Mouse (Mus musculus): ENCODE measurements around the gene Idh1. TPM values are rescaled to one million over a fixed set of nuclear protein-coding genes. Genes with fewer than 3 reads are reported as not detected.
"Not testable (repeated sequence)": the region's sequence is repeated elsewhere in the genome, so short reads cannot be mapped to it uniquely, and the experiment has no call there.

Idh1 gene
- polyA plus RNA-seq (2016; fragmentation: Nextera tagmentation; extraction: Ambion mirVana), result 147 and 173 TPM in 2 replicates

- no peaks in the 10 kb centered on the region for H3K27me3 ChIP-seq (ENCODE audit: low read depth, poor library complexity, severe bottlenecking)
- no peaks in the 10 kb centered on the region for H3K36me3 ChIP-seq
- H3K9me3 ChIP-seq (replicated peaks), result no peaks in the 10 kb centered on the region
- peak; percentile 94 for DNase-seq (ENCODE audit: low spot score)
- H3K4me3 ChIP-seq, result peak within 1 kb of the TSS; percentile 97
- H3K4me1 ChIP-seq, result peaks cover 17% of the 10 kb centered on the region
- H3K27ac ChIP-seq, result peak within 1 kb of the TSS; percentile 90
- under 1% methylated on average over 70 of the region's 71 CpGs for WGBS
Observed at GRCm38 (mm10) chr1:65186287-65187073, at the start of gene Idh1, which contains the start of gene Pikfyve. Gene Idh1, minus strand, starts transcription at chr1:65186500. Gene Pikfyve, plus strand, starts transcription at chr1:65186683.

- peaks cover 32% of the 10 kb centered on the region for H3K36me3 ChIP-seq
- 86% methylated on average over 1 of the region's 1 CpGs for WGBS
- H3K27me3 ChIP-seq (ENCODE audit: low read depth, poor library complexity, severe bottlenecking), result no peaks in the 10 kb centered on the region
Observed at GRCm38 (mm10) chr1:65230566-65230965, 44.3 kb upstream of the Idh1 start.

DNA sequence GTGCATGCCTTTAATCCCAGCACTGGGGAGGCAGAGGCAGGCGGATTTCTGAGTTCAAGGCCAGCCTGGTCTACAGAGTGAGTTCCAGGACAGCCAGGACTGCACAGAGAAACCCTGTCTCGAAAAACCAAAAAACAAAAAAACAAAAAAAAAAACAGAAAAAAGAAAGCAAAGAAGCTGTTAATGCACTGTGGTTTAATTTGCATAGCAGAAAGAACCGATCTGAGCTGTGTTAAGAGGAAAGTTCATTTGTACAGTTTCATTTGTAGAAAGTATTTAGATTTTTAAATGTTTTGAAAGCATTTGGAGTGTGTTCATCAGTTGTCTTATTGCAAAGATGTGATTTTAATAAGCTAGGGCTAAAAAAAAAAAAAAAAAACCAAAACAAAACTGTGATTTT lies 43.5 kb upstream of the Idh1 start:
- H3K4me1 ChIP-seq; DNase-seq (ENCODE audit: low spot score); H3K27me3 ChIP-seq (ENCODE audit: low read depth, poor library complexity, severe bottlenecking); H3K4me3 ChIP-seq; H3K27ac ChIP-seq; H3K9me3 ChIP-seq (replicated peaks): not testable (repeated sequence)
- 95% methylated on average over 3 of the region's 3 CpGs for WGBS
- H3K36me3 ChIP-seq, result peaks cover 24% of the 10 kb centered on the region

More at GRCm38 (mm10) chr1:65230566-65230965, 44.3 kb upstream of the Idh1 start:
- no peak for DNase-seq (ENCODE audit: low spot score)
- Histone ChIP-seq H3K4me3 (no peak overlapping the region), H3K27ac (no peak overlapping the region), H3K9me3 (replicated peaks) (no peaks in the 10 kb centered on the region), H3K4me1 (no peaks in the 10 kb centered on the region)

DNA sequence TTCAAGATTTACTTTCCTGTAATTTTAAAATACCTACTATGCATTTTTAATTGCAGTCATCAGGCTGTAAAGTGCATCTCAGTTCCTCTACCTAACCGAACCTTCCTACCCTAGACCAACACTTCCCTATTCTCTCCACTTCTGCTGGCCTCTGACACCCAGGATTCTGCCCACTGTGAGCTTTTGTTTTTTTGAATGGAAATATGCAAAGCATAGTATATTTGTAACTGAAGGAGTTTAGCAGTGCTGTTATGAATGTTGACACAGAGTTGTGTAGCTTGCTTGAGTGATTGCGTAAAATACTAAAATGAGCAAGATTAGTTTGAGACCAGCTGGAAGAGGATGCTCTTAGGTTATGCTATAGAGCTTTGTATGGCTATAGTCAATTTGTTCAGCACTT lies 41.4 kb upstream of the Idh1 start:
- Histone ChIP-seq H3K9me3 (replicated peaks) (no peaks in the 10 kb centered on the region), H3K27ac (no peak overlapping the region), H3K4me3 (no peak overlapping the region), H3K36me3 (peaks cover 32% of the 10 kb centered on the region), H3K4me1 (no peaks in the 10 kb centered on the region), H3K27me3 (ENCODE audit: low read depth, poor library complexity, severe bottlenecking) (no peaks in the 10 kb centered on the region)
- WGBS, result 94% methylated on average over 2 of the region's 2 CpGs
- no peak for DNase-seq (ENCODE audit: low spot score)

DNA sequence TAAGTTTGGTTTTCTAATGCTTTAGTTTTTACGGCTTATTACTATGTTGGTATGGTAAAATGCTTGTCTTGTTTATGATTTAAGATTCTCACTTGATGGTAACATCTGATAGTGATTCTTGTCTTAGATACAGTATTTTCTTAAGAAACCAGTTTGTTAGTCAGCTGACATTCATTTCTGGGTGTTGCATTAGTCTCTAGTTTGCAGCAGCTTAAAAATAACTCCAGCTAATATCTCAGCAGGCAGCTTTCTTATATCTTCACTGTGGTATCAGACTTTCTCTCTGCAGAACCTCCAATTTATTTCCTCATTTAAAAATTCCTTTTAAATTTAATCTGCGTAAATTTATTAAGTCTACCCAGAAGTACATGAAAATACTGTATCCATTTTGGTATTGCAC lies 37.4 kb upstream of the Idh1 start:
- Histone ChIP-seq H3K4me3 (no peak overlapping the region), H3K27me3 (ENCODE audit: low read depth, poor library complexity, severe bottlenecking) (no peaks in the 10 kb centered on the region), H3K9me3 (replicated peaks) (no peaks in the 10 kb centered on the region), H3K4me1 (no peaks in the 10 kb centered on the region), H3K36me3 (peaks cover 59% of the 10 kb centered on the region), H3K27ac (no peak overlapping the region)
- 96% methylated on average over 2 of the region's 2 CpGs for WGBS
- no peak for DNase-seq (ENCODE audit: low spot score)

DNA sequence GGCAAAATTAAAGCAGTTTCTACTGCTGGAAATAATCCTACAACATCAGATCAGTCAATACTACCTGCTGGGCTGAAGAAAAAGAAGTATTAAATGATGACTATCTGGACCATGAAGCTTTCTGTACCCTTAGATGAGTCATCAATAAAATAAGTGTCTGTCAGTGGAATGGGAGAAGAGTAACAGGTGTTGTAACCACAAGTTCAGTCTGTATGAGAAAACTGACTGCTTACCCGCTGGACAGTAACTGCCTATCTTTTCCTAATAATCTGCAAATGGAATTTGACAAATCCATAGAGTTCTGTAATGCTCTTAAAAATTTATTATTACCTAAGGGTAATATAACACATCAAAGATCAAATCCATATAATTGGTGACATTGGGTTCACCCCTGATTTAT lies 31.7 kb upstream of the Idh1 start:
- H3K36me3 ChIP-seq, result peaks cover 35% of the 10 kb centered on the region
- H3K27me3 ChIP-seq (ENCODE audit: low read depth, poor library complexity, severe bottlenecking), result no peaks in the 10 kb centered on the region
- no peaks in the 10 kb centered on the region for H3K9me3 ChIP-seq (replicated peaks)
- 89% methylated on average over 1 of the region's 1 CpGs for WGBS
- no peak for DNase-seq (ENCODE audit: low spot score)
- H3K4me1 ChIP-seq, result no peaks in the 10 kb centered on the region
- no peak overlapping the region for H3K27ac ChIP-seq
- H3K4me3 ChIP-seq, result no peak overlapping the region

- Histone ChIP-seq H3K4me1 (no peaks in the 10 kb centered on the region), H3K27me3 (ENCODE audit: low read depth, poor library complexity, severe bottlenecking) (no peaks in the 10 kb centered on the region), H3K4me3 (no peak overlapping the region), H3K9me3 (replicated peaks) (no peaks in the 10 kb centered on the region), H3K36me3 (peaks cover 32% of the 10 kb centered on the region), H3K27ac (no peak overlapping the region)
- DNase-seq (ENCODE audit: low spot score), result no peak
- WGBS, result 88% methylated on average over 2 of the region's 2 CpGs
Observed at GRCm38 (mm10) chr1:65217567-65217966, 31.3 kb upstream of the Idh1 start.

GRCm38 (mm10) chr1:65213214-65213613 lies 26.9 kb upstream of the Idh1 start:
- no peak for DNase-seq (ENCODE audit: low spot score)
- Histone ChIP-seq H3K27me3 (ENCODE audit: low read depth, poor library complexity, severe bottlenecking) (no peaks in the 10 kb centered on the region), H3K27ac (no peak overlapping the region), H3K4me3 (no peak overlapping the region), H3K9me3 (replicated peaks) (no peaks in the 10 kb centered on the region), H3K36me3 (peaks cover 41% of the 10 kb centered on the region), H3K4me1 (no peaks in the 10 kb centered on the region)
- 85% methylated on average over 2 of the region's 2 CpGs for WGBS

DNA sequence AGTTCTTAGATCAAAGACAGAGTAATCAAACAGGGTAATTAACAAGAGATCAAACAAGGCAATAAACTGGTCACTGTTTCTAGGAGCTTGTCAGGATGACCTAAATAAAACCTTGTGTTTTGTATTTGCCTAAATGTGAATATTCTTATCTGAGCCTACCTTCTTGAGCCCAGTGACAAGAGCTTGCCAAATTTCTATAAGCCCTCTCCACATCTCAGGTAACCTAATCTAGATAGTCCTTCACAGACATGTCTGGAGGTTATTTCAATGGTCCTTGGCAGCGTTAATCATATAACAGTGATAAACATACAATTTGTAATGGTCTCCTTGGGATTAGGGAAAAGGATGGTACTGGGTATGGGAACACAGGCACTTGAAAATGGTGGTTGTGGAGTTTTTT lies 18.0 kb upstream of the Idh1 start:
- Histone ChIP-seq H3K4me3 (no peak overlapping the region), H3K27ac (no peak overlapping the region), H3K36me3 (peaks cover 72% of the 10 kb centered on the region), H3K4me1 (no peaks in the 10 kb centered on the region), H3K9me3 (replicated peaks) (no peaks in the 10 kb centered on the region), H3K27me3 (ENCODE audit: low read depth, poor library complexity, severe bottlenecking) (no peaks in the 10 kb centered on the region)
- no peak for DNase-seq (ENCODE audit: low spot score)
- 89% methylated on average over 1 of the region's 1 CpGs for WGBS

DNA sequence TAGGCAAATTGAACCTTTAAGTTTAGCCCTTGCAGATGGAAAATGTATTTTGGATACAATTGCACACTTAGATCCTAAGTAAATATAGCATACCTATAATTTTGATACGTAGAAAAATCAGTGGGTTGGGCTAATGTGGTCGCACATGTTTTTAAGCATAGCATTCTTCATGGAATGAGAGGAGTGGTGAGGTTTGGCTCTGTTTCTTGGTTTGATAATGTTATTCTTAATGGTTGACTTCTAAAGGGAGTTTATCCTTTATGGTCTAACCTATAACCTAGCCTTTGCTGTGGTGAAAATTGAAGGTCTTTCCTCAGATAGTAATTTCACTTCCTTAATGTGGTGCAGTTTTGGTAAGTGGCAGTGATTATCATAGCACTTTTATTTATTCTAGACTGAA lies 12.6 kb upstream of the Idh1 start:
- WGBS, result 93% methylated on average over 2 of the region's 2 CpGs
- no peak overlapping the region for H3K4me3 ChIP-seq
- no peaks in the 10 kb centered on the region for H3K4me1 ChIP-seq
- peaks cover 55% of the 10 kb centered on the region for H3K36me3 ChIP-seq
- H3K9me3 ChIP-seq (replicated peaks), result no peaks in the 10 kb centered on the region
- DNase-seq (ENCODE audit: low spot score), result no peak
- no peak overlapping the region for H3K27ac ChIP-seq
- H3K27me3 ChIP-seq (ENCODE audit: low read depth, poor library complexity, severe bottlenecking), result no peaks in the 10 kb centered on the region

- Histone ChIP-seq H3K4me3 (no peak overlapping the region), H3K27ac (no peak overlapping the region), H3K4me1 (no peaks in the 10 kb centered on the region), H3K9me3 (replicated peaks) (no peaks in the 10 kb centered on the region), H3K36me3 (peaks cover 55% of the 10 kb centered on the region), H3K27me3 (ENCODE audit: low read depth, poor library complexity, severe bottlenecking) (no peaks in the 10 kb centered on the region)
- 95% methylated on average over 2 of the region's 2 CpGs for WGBS
- no peak for DNase-seq (ENCODE audit: low spot score)
Observed at GRCm38 (mm10) chr1:65198425-65198824, 12.1 kb upstream of the Idh1 start.

DNA sequence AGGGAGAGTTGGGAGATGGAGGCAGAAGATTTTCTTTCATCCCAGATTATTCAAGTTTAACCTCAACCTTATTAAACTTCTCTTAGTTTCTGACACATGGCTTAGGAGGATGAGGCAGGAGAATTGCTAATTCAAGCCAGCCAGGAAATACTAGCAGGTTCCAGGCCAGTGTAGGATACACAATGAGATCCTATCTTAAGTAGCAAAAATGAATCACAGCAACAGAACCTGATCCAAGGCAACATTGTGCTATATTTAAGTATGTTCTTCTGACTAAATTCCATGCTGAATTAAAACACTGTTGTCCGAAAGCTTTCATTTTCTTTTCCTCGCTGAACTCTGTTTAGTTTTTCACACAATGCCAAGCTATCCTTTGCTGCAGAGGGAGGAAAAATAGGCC lies 6.9 kb upstream of the Idh1 start:
- H3K9me3 ChIP-seq (replicated peaks), result no peaks in the 10 kb centered on the region
- peaks cover 54% of the 10 kb centered on the region for H3K36me3 ChIP-seq
- WGBS, result 96% methylated on average over 2 of the region's 2 CpGs
- no peak for DNase-seq (ENCODE audit: low spot score)
- no peaks in the 10 kb centered on the region for H3K27me3 ChIP-seq (ENCODE audit: low read depth, poor library complexity, severe bottlenecking)
- H3K4me1 ChIP-seq, result no peaks in the 10 kb centered on the region
- no peak overlapping the region for H3K27ac ChIP-seq
- no peak overlapping the region for H3K4me3 ChIP-seq

DNA sequence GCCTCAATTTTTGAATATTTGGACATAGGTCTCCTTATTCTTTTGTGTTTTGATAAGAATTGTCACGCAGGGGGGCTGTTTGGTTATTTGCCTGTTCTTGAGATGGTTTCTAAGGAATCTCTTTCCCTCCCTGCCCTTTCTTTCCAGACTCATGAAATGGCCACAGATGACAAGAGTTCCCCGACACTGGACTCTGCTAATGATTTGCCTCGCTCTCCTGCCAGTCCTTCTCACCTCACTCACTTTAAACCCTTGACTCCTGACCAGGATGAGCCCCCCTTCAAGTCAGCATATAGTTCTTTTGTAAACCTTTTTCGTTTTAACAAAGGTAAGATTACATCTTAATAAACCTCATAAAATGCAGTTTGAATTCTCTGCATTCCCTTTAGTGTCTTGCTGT lies 3.9 kb upstream of the Idh1 start:
- H3K36me3 ChIP-seq, result peaks cover 26% of the 10 kb centered on the region
- DNase-seq (ENCODE audit: low spot score), result no peak
- no peaks in the 10 kb centered on the region for H3K27me3 ChIP-seq (ENCODE audit: low read depth, poor library complexity, severe bottlenecking)
- peaks cover 17% of the 10 kb centered on the region for H3K4me1 ChIP-seq
- no peak overlapping the region for H3K27ac ChIP-seq
- no peak overlapping the region for H3K4me3 ChIP-seq
- H3K9me3 ChIP-seq (replicated peaks), result no peaks in the 10 kb centered on the region
- 86% methylated on average over 4 of the region's 4 CpGs for WGBS

DNA sequence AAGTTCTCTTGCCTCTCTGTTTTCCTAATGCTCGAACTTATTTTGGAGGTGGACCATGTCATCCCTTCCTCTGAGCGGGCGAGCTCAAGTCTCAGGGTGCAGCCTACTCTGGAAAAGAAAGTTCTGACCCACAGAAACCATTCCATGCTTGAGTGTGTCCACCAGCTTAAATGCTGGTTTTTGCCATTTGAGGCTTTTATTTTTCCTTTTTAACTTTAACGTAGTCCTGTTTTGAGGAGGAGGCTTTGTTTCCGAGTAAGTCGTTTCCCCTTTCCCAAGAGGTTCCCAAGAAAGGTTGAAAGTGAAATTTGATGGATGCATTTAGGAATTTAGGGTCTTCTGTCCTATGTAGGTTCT lies 752 bp upstream of the Idh1 start:
- no peaks in the 10 kb centered on the region for H3K9me3 ChIP-seq (replicated peaks)
- H3K27ac ChIP-seq, result peak overlapping the region; percentile 90
- H3K4me1 ChIP-seq, result peaks cover 17% of the 10 kb centered on the region
- DNase-seq (ENCODE audit: low spot score), result no peak
- peaks cover 4% of the 10 kb centered on the region for H3K36me3 ChIP-seq
- under 1% methylated on average over 6 of the region's 6 CpGs for WGBS
- no peaks in the 10 kb centered on the region for H3K27me3 ChIP-seq (ENCODE audit: low read depth, poor library complexity, severe bottlenecking)
- peak overlapping the region; percentile 97 for H3K4me3 ChIP-seq

Measured in limb, embryonic 10.5 days (tissue).